Mouse (Mus musculus): Measurements from ENCODE around the gene H2al1h.

GRCm38 (mm10) chrX:11346756-11347155 lies 25.5 kb downstream of the H2al1h start:
- TF ChIP-seq CTCF (IDR thresholded peaks at IDR 0.05; ENCODE audit: borderline replicate concordance, extremely low read depth, insufficient read depth, insufficient read length) = no peak
- TF ChIP-seq POLR2A (IDR thresholded peaks at IDR 0.05; ENCODE audit: borderline replicate concordance, extremely low read depth, insufficient read depth, insufficient read length, poor library complexity, severe bottlenecking) = no peak
